Mouse (Mus musculus): Measurements from ENCODE around the gene Apba3. TPM values are rescaled to one million over a fixed set of nuclear protein-coding genes. Genes with fewer than 3 reads are reported as not detected.

Apba3 gene
- polyA plus RNA-seq, 1 experiment from 2014 or later = 35.3 TPM

DNA sequence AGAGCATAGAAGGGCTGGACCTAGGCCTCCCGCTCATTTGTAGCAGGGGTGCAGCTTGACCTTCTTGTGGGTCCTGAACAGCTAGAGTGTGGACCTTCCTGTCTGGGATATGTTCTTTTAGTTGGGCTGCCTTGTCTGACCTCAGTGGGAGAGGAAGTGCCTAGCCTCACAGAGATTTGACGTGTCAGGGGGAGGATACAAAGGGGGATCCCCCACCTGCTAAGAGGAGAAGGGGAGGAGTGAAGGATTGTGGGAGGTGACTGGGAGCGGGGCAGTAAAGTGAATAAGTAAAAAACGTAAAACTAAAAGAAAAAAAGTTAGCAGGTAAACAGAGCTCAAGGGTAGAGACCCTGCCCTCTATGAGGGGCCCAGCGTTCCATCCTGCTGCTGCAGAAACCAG is 42.8 kb downstream of the Apba3 start:
- 90% methylated on average over 5 of the region's 5 CpGs for WGBS
- no peak for DNase-seq (ENCODE audit: low spot score)
- Histone ChIP-seq H3K27ac (replicated peaks; ENCODE audit: low read depth, low read length) (no peak overlapping the region), H3K4me3 (ENCODE audit: low read depth, low read length) (no peak overlapping the region), H3K4me1 (ENCODE audit: control insufficient read depth, insufficient read depth, low read length) (no peaks in the 10 kb centered on the region), H3K4me2 (ENCODE audit: low read depth, low read length) (no peak overlapping the region), H3K9me3 (replicated peaks; ENCODE audit: control insufficient read depth, low read length) (no peaks in the 10 kb centered on the region), H3K27me3 (ENCODE audit: control insufficient read depth, insufficient read depth, low read length) (no peaks in the 10 kb centered on the region), H3K36me3 (replicated peaks; ENCODE audit: control insufficient read depth, insufficient read depth, low read depth, low read length) (peaks cover 36% of the 10 kb centered on the region), H3K9ac (replicated peaks; ENCODE audit: low read length) (no peak overlapping the region)
- no peak for ATAC-seq (replicated peaks; ENCODE audit: insufficient number of reproducible peaks, low FRiP score, low TSS enrichment, low read depth)

DNA sequence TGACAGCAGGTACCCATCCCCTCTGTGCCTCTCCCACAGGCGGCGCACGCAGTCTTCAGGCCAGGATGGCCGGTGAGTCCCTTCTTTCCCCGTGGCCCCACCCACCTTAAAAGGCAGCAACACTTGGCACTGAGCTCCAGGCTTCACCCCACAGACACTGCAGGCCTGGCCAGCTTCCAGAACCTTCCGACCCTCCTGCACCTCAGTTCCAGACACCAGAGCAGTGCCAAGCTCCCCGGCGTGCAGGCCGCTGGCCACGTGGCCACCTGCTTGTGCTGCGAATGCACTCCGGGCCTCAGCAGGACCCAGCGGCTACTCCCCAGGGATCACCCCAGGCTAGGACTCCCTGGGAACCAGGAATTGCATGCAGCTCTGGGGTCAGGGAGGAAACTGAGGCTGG is 46.8 kb downstream of the Apba3 start:
- ATAC-seq (replicated peaks; ENCODE audit: insufficient number of reproducible peaks, low FRiP score, low TSS enrichment, low read depth) = no peak
- H3K27ac ChIP-seq (replicated peaks; ENCODE audit: low read depth, low read length) = no peak overlapping the region
- H3K4me1 ChIP-seq (ENCODE audit: control insufficient read depth, insufficient read depth, low read length) = no peaks in the 10 kb centered on the region; the same call in 1 of the 2 replicates
- no peak overlapping the region for H3K4me3 ChIP-seq (ENCODE audit: low read depth, low read length)
- H3K36me3 ChIP-seq (replicated peaks; ENCODE audit: control insufficient read depth, insufficient read depth, low read depth, low read length) = peaks cover 23% of the 10 kb centered on the region
- no peak overlapping the region for H3K9ac ChIP-seq (replicated peaks; ENCODE audit: low read length)
- no peak for DNase-seq (ENCODE audit: low spot score)
- 91% methylated on average over 13 of the region's 13 CpGs for WGBS
- no peaks in the 10 kb centered on the region for H3K9me3 ChIP-seq (replicated peaks; ENCODE audit: control insufficient read depth, low read length)
- H3K4me2 ChIP-seq (ENCODE audit: low read depth, low read length) = no peak overlapping the region
- H3K27me3 ChIP-seq (ENCODE audit: control insufficient read depth, insufficient read depth, low read length) = no peaks in the 10 kb centered on the region

DNA sequence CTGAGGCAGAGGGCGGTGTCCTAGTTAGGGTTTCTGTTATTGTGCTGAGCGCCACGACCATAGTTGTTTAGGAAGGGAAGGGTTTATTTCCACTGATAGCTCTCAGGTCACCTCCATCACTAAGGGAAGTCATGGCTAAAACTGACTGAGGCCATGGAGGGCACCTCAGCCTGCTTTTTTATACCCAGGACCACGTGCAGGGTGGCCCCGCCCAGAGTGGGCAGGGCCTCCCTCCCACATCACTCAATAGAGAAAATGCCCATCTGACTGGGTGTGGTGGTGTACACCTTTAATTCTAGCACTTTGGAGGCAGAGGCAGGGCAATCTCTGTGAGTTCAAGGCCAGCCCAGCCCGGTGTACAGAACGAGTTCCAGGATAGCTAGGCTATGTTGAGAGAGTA is 47.4 kb downstream of the Apba3 start:
- Histone ChIP-seq H3K4me1 (ENCODE audit: control insufficient read depth, insufficient read depth, low read length) (peaks cover 3% of the 10 kb centered on the region), H3K9me3 (replicated peaks; ENCODE audit: control insufficient read depth, low read length) (no peaks in the 10 kb centered on the region), H3K9ac (replicated peaks; ENCODE audit: low read length) (no peak overlapping the region), H3K27ac (replicated peaks; ENCODE audit: low read depth, low read length) (no peak overlapping the region), H3K27me3 (ENCODE audit: control insufficient read depth, insufficient read depth, low read length) (no peaks in the 10 kb centered on the region), H3K4me3 (ENCODE audit: low read depth, low read length) (no peak overlapping the region), H3K36me3 (replicated peaks; ENCODE audit: control insufficient read depth, insufficient read depth, low read depth, low read length) (peaks cover 21% of the 10 kb centered on the region), H3K4me2 (ENCODE audit: low read depth, low read length) (no peak overlapping the region)
- 78% methylated on average over 7 of the region's 7 CpGs for WGBS
- DNase-seq (ENCODE audit: low spot score) = no peak
- ATAC-seq (replicated peaks; ENCODE audit: insufficient number of reproducible peaks, low FRiP score, low TSS enrichment, low read depth) = no peak

DNA sequence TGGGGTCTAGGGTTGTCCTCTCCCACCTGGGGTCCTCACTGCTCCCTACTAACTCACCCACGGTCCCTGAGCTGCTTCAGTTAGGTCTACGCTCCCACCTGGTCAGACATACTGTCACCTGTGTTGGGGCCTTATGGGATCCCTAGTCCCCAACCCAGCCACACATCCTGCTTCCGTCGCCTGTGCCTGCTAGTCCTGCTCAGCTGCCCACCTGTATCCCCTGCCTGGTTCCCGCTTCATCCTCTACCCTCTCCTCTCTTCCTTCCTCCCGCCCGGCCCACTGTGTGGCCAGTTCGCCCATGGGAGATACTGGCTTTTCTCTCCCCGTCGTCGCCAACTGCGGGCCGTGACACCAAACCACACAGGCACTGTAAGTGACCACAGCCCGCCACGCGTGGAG is 48.8 kb downstream of the Apba3 start:
- H3K27ac ChIP-seq (replicated peaks; ENCODE audit: low read depth, low read length) = no peak overlapping the region
- H3K4me3 ChIP-seq (ENCODE audit: low read depth, low read length) = no peak overlapping the region
- H3K36me3 ChIP-seq (replicated peaks; ENCODE audit: control insufficient read depth, insufficient read depth, low read depth, low read length) = peaks cover 18% of the 10 kb centered on the region
- no peaks in the 10 kb centered on the region for H3K9me3 ChIP-seq (replicated peaks; ENCODE audit: control insufficient read depth, low read length)
- no peak overlapping the region for H3K9ac ChIP-seq (replicated peaks; ENCODE audit: low read length)
- DNase-seq (ENCODE audit: low spot score) (no peak), ATAC-seq (replicated peaks; ENCODE audit: insufficient number of reproducible peaks, low FRiP score, low TSS enrichment, low read depth) (no peak)
- no peak overlapping the region for H3K4me2 ChIP-seq (ENCODE audit: low read depth, low read length)
- peaks cover 6% of the 10 kb centered on the region for H3K4me1 ChIP-seq (ENCODE audit: control insufficient read depth, insufficient read depth, low read length)
- no peaks in the 10 kb centered on the region for H3K27me3 ChIP-seq (ENCODE audit: control insufficient read depth, insufficient read depth, low read length)
- 94% methylated on average over 16 of the region's 16 CpGs for WGBS

DNA sequence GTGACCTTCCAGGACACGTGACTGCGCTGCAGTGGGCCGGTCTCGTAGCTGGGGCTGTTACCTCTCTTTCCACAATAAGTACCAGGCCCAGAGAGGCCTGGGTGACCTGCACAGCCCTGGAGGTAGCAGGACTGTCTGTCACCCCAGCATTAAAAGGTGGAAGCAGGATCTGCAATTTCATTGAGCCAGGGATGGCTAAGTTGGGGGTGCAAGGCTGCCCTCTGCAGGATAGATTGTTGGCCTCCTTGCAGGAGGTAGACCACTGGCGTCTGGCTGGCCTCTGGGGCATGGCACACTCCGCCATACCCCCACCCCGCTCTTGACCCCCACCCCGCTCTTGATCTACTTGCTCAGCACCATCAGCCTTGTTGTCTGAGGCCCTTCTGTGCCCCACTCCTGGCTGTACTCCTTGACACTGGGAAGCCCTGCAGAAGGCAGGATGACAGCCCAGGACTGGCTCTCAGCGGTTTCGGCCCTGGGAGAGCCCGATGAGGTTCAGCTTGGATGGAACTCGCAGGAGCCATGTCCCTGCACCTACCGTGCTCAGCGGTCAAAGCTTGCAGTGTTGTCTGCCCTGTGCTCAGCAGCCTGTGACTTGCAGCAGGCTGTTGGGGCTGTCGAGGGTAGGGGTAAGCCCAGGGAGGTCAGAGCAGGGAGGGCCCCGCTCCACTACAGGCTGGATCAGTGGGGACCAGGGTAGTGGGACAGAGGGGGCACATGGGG is 49.7 kb downstream of the Apba3 start:
- ATAC-seq (replicated peaks; ENCODE audit: insufficient number of reproducible peaks, low FRiP score, low TSS enrichment, low read depth) (no peak), DNase-seq (ENCODE audit: low spot score) (peak; percentile 44)
- Histone ChIP-seq H3K4me2 (ENCODE audit: low read depth, low read length) (peak overlapping the region; percentile 36), H3K4me3 (ENCODE audit: low read depth, low read length) (0 out of 2 replicates have a peak overlapping the region, but pooled peaks have one; percentile 8), H3K4me1 (ENCODE audit: control insufficient read depth, insufficient read depth, low read length) (peaks cover 6% of the 10 kb centered on the region), H3K9me3 (replicated peaks; ENCODE audit: control insufficient read depth, low read length) (no peaks in the 10 kb centered on the region), H3K27ac (replicated peaks; ENCODE audit: low read depth, low read length) (no peak overlapping the region), H3K9ac (replicated peaks; ENCODE audit: low read length) (peak overlapping the region; percentile 32; the same call in 1 of the 2 replicates), H3K27me3 (ENCODE audit: control insufficient read depth, insufficient read depth, low read length) (no peaks in the 10 kb centered on the region), H3K36me3 (replicated peaks; ENCODE audit: control insufficient read depth, insufficient read depth, low read depth, low read length) (peaks cover 11% of the 10 kb centered on the region)
- WGBS = 44% methylated on average over 16 of the region's 16 CpGs

DNA sequence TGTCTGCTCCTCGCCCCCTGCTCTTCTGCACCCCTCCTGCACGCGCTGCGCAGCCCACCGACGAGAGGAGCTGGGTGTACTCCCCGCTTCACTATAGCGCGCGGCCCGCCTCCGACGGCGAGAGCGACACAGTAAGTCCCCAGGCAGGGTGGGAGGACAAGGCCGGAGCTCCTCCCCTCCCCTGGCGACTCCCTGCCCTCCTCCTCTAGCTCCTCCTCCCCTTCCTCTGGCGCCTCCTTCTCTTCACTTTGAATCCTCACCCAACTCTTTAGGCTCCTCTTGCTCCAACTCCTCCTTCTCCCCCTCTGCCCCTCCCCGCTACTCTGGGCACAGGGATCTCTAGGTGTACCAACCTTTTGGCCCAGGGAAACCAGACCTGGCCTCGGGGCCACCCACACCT is 50.5 kb downstream of the Apba3 start:
- ATAC-seq (replicated peaks; ENCODE audit: insufficient number of reproducible peaks, low FRiP score, low TSS enrichment, low read depth) = no peak
- H3K27me3 ChIP-seq (ENCODE audit: control insufficient read depth, insufficient read depth, low read length) = no peaks in the 10 kb centered on the region
- 14% methylated on average over 20 of the region's 20 CpGs for WGBS
- peaks cover 6% of the 10 kb centered on the region for H3K4me1 ChIP-seq (ENCODE audit: control insufficient read depth, insufficient read depth, low read length)
- H3K4me3 ChIP-seq (ENCODE audit: low read depth, low read length) = no peak overlapping the region
- H3K9me3 ChIP-seq (replicated peaks; ENCODE audit: control insufficient read depth, low read length) = no peaks in the 10 kb centered on the region
- no peak overlapping the region for H3K27ac ChIP-seq (replicated peaks; ENCODE audit: low read depth, low read length)
- H3K4me2 ChIP-seq (ENCODE audit: low read depth, low read length) = peak overlapping the region; percentile 36
- H3K9ac ChIP-seq (replicated peaks; ENCODE audit: low read length) = peak overlapping the region; percentile 32
- peak; percentile 50 for DNase-seq (ENCODE audit: low spot score)
- H3K36me3 ChIP-seq (replicated peaks; ENCODE audit: control insufficient read depth, insufficient read depth, low read depth, low read length) = peaks cover 11% of the 10 kb centered on the region

DNA sequence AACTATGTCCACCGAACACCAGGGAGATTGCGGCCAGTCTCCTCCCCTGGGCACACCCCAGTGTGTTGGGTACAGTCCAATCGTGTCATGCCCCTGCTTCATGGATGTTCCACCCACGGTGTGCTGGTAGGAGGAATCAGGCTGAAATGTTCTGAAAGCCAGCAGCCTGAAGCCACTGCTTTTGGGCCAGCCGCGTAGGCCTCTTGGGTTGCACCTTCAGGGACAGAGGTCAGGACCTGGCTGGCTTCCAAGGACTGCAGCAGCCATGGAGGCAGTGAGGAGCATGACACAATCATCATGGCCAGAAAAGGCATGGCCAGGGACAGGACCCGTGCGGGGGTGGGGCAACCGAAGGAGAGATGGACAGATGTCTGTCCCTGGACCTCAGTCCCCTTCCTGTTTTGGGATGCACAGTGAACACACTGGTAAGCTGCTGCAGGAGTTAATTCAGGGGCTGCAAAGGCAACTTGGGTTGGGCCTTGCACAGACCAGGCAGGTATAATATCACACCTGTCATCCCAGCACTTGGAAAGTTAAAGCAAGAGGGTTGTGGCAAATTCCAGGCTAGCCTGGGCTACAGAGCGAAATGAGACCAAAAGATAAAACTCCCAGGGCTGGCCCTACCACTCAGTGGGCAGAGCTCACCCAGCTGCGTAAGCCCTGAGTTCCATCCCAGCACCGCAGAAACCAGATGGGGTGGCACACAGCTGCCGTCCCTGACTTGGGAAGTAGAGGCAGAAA is 52.0 kb downstream of the Apba3 start:
- peaks cover 6% of the 10 kb centered on the region for H3K4me1 ChIP-seq (ENCODE audit: control insufficient read depth, insufficient read depth, low read length)
- no peaks in the 10 kb centered on the region for H3K9me3 ChIP-seq (replicated peaks; ENCODE audit: control insufficient read depth, low read length)
- ATAC-seq (replicated peaks; ENCODE audit: insufficient number of reproducible peaks, low FRiP score, low TSS enrichment, low read depth) (no peak), DNase-seq (ENCODE audit: low spot score) (no peak)
- H3K9ac ChIP-seq (replicated peaks; ENCODE audit: low read length) = no peak overlapping the region; the same call in 1 of the 2 replicates
- no peak overlapping the region for H3K4me2 ChIP-seq (ENCODE audit: low read depth, low read length)
- 93% methylated on average over 13 of the region's 13 CpGs for WGBS
- H3K27ac ChIP-seq (replicated peaks; ENCODE audit: low read depth, low read length) = no peak overlapping the region
- peaks cover 7% of the 10 kb centered on the region for H3K36me3 ChIP-seq (replicated peaks; ENCODE audit: control insufficient read depth, insufficient read depth, low read depth, low read length)
- H3K27me3 ChIP-seq (ENCODE audit: control insufficient read depth, insufficient read depth, low read length) = no peaks in the 10 kb centered on the region
- peak overlapping the region; percentile 96; the same call in 1 of the 2 replicates for H3K4me3 ChIP-seq (ENCODE audit: low read depth, low read length)

DNA sequence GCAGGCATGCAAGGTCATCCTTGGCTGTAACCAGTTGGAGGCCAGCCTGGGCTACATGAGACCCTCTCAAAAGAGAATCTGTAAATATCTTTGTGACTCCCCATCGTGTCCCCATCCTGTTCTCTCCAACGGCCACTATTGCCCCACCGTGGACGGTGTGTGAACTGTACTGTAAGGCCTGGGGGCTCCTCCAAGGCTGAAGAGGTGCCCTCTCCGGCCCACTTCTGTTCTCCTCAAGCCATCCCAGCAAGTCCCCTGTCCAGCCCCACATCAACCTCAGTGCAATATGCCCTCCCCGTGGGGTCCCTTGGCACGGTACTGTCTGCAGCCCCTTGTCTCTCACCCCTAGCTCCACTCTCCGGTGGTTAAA is 52.6 kb downstream of the Apba3 start:
- Histone ChIP-seq H3K4me1 (ENCODE audit: control insufficient read depth, insufficient read depth, low read length) (peaks cover 6% of the 10 kb centered on the region), H3K27ac (replicated peaks; ENCODE audit: low read depth, low read length) (peak overlapping the region; percentile 54; the same call in 1 of the 2 replicates), H3K9ac (replicated peaks; ENCODE audit: low read length) (peak overlapping the region; percentile 59), H3K4me3 (ENCODE audit: low read depth, low read length) (peak overlapping the region; percentile 96), H3K27me3 (ENCODE audit: control insufficient read depth, insufficient read depth, low read length) (no peaks in the 10 kb centered on the region), H3K36me3 (replicated peaks; ENCODE audit: control insufficient read depth, insufficient read depth, low read depth, low read length) (peaks cover 9% of the 10 kb centered on the region), H3K4me2 (ENCODE audit: low read depth, low read length) (peak overlapping the region; percentile 53), H3K9me3 (replicated peaks; ENCODE audit: control insufficient read depth, low read length) (no peaks in the 10 kb centered on the region)
- WGBS = 31% methylated on average over 8 of the region's 8 CpGs
- DNase-seq (ENCODE audit: low spot score) (no peak), ATAC-seq (replicated peaks; ENCODE audit: insufficient number of reproducible peaks, low FRiP score, low TSS enrichment, low read depth) (no peak)
